9 mouse cellular contexts compared by ENCODE assay signal in the genomic region with DNA sequence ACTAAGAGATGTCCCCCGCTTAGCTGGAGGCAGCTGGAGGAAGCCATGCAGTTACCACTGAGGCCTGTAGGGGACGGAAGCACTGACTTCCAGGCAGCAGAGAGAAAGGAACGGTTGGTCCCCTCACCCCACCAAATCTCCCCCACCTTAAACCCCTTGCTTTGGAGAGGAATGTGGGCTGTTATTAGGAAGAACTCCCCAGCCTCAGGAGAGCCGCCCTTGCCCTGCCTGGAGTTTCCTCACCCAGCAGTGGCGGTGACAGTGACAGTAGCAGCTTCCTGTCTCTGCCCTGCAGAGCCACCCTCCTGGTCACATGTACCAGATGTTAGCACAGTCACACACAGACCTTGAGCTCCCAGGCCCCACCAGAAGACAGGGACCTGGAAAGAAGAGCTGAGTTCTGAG. TPM values are rescaled to one million over a fixed set of nuclear protein-coding genes. Genes with fewer than 3 reads are reported as not detected.
DNase-seq lines count a peak whose midpoint lies in the region; ATAC-seq and TF ChIP-seq lines count a peak whose summit lies in the region.
"Had no signal": no experiment of that assay in that cellular context is flagged by ENCODE, and none has a peak within 500 bp of the region (broad histone marks: within the 10 kb centered on the region; RNA-seq: fewer than 3 reads in every experiment).

No protein-coding gene starts in this region.

- H3K9me3 ChIP-seq in midbrain, postnatal 0 days (ENCODE audit: low read length) = no peaks in the 10 kb centered on the region
- no peaks in the 10 kb centered on the region for H3K9me3 ChIP-seq in hindbrain, embryonic 16.5 days (ENCODE audit: control insufficient read depth, low read length)
- H3K9me3 ChIP-seq: embryonic facial prominence, embryonic 15.5 days had no signal

- intact Hi-C loops in left cerebral cortex, postnatal 4 days (cut with DNase I) = no loop called here
- intact Hi-C loops in left cerebral cortex, postnatal 10 days (cut with DNase I) = no loop called here

- H3K4me1 ChIP-seq in midbrain, postnatal 0 days (ENCODE audit: insufficient read depth, low read length) = no peaks in the 10 kb centered on the region
- peaks cover 7% of the 10 kb centered on the region; the same call in 1 of the 2 replicates for H3K4me1 ChIP-seq in hindbrain, embryonic 16.5 days (ENCODE audit: control insufficient read depth, insufficient read depth, low read depth, low read length)

- peak; percentile 55 for ATAC-seq in common myeloid progenitor, adult 5-6 weeks (replicated peaks; ENCODE audit: low read depth, poor library complexity, severe bottlenecking)
- no peak for ATAC-seq in midbrain, postnatal 0 days (ENCODE audit: low FRiP score)
- no peak for ATAC-seq in hindbrain, embryonic 16.5 days

- H3K27ac ChIP-seq in midbrain, postnatal 0 days (ENCODE audit: low read depth, low read length) = no peak overlapping the region
- H3K27ac ChIP-seq in hindbrain, embryonic 16.5 days (ENCODE audit: low read depth, low read length) = no peak overlapping the region
- H3K27ac ChIP-seq: embryonic facial prominence, embryonic 15.5 days had no signal

- H3K9ac ChIP-seq in midbrain, postnatal 0 days (replicated peaks; ENCODE audit: low read length, poor library complexity, severe bottlenecking) = no peak overlapping the region
- no peak overlapping the region for H3K9ac ChIP-seq in hindbrain, embryonic 16.5 days (ENCODE audit: low read depth, low read length)
- H3K9ac ChIP-seq: embryonic facial prominence, embryonic 15.5 days had no signal

- H3K27me3 ChIP-seq in midbrain, postnatal 0 days (ENCODE audit: insufficient read depth, low read length) = peaks cover 9% of the 10 kb centered on the region
- peaks cover 11% of the 10 kb centered on the region for H3K27me3 ChIP-seq in hindbrain, embryonic 16.5 days (replicated peaks; ENCODE audit: control insufficient read depth, insufficient read depth, low read length)

- peak; percentile 57 for TF ChIP-seq CTCF in midbrain, postnatal 0 days (IDR thresholded peaks at IDR 0.05)

- H3K4me3 ChIP-seq in midbrain, postnatal 0 days (ENCODE audit: low read depth, low read length) = no peak overlapping the region
- no peak overlapping the region for H3K4me3 ChIP-seq in hindbrain, embryonic 16.5 days (ENCODE audit: low read length)
- H3K4me3 ChIP-seq: embryonic facial prominence, embryonic 15.5 days had no signal

- no peak overlapping the region for H3K4me2 ChIP-seq in midbrain, postnatal 0 days (ENCODE audit: low read depth, low read length, poor library complexity, severe bottlenecking)
- no peak overlapping the region for H3K4me2 ChIP-seq in hindbrain, embryonic 16.5 days (ENCODE audit: low read length)
- H3K4me2 ChIP-seq: embryonic facial prominence, embryonic 15.5 days had no signal

- 23% methylated on average over 5 of the region's 5 CpGs for WGBS in midbrain, postnatal 0 days
- 27% methylated on average over 5 of the region's 5 CpGs for WGBS in hindbrain, embryonic 16.5 days

- DNase-seq in adrenal gland, adult 2 months = peak; percentile 52
- DNase-seq in adrenal gland, postnatal 4 days (ENCODE audit: low spot score in 2 of 2) = no peak
- DNase-seq in left cerebral cortex, postnatal 4 days = peak; percentile 41
- DNase-seq in left cerebral cortex, postnatal 10 days (ENCODE audit: extremely low spot score in 1 of 2, low spot score in 2 of 2) = no peak
- no peak for DNase-seq in midbrain, postnatal 0 days (ENCODE audit: low spot score)
- no peak for DNase-seq in ovary, adult 18-20 months (ENCODE audit: low spot score)

- no peaks in the 10 kb centered on the region for H3K36me3 ChIP-seq in midbrain, postnatal 0 days (ENCODE audit: insufficient read depth, low read length)
- no peaks in the 10 kb centered on the region for H3K36me3 ChIP-seq in hindbrain, embryonic 16.5 days (ENCODE audit: control insufficient read depth, insufficient read depth, low read length)
- H3K36me3 ChIP-seq: embryonic facial prominence, embryonic 15.5 days had no signal

RNA-seq across cellular contexts. Expression of a gene that starts 58.6 kb away (rescaled TPM):
- 1 to 10 TPM; 3.1 to 4.0 TPM for total RNA-seq in adrenal gland, adult 2 months (2021)
- 3.4 and 4.7 TPM in 2 replicates for polyA plus RNA-seq in adrenal gland, adult 2 months (2012; rRNA removed)
- total RNA-seq in adrenal gland, postnatal 4 days (2021) = 1 to 10 TPM; 1.3 to 1.7 TPM
- under 1 TPM in 1 of 2 experiments, not detected in 1; 0.08 TPM for total RNA-seq in left cerebral cortex, postnatal 4 days (2021)
- total RNA-seq in left cerebral cortex, postnatal 10 days (2021) = not detected
- 8.9 and 20.1 TPM in 2 replicates for total RNA-seq in common myeloid progenitor, adult 5-6 weeks (2017)
- total RNA-seq in midbrain, postnatal 0 days (2014; rRNA removed) = not detected in 2 replicates
- polyA plus RNA-seq in midbrain, postnatal 0 days (2015; fragmentation: Nextera tagmentation; extraction: Ambion mirVana) = not detected in 2 replicates
- 0.11 TPM in 1 of 2 replicates, not detected in the other for polyA plus RNA-seq in hindbrain, embryonic 16.5 days (2015; fragmentation: Nextera tagmentation; extraction: Ambion mirVana)

Comparison
In these comparisons a context has a peak if more than half of its experiments do, and no peak if none do; other contexts are left out.
1. DNase-seq: peak in adrenal gland, adult 2 months (single experiment) and left cerebral cortex, postnatal 4 days (single experiment); none in adrenal gland, postnatal 4 days (0 of 2), left cerebral cortex, postnatal 10 days (0 of 2), midbrain, postnatal 0 days (single experiment) and ovary, adult 18-20 months (single experiment).